Mouse (Mus musculus) MEL (cell line): ENCODE measurements around the gene Tnfrsf4.

Experiments
- CTCF ChIP-seq, 3 experiments: IDR thresholded peaks in 2 of 3; conservative IDR thresholded peaks in 1 of 3; 2 replicates each; pipeline ENCODE4 v1.5.1; 2011 to 2012; ENCODE audit warnings: low read length in 3 of 3, low read depth in 2 of 3, mild to moderate bottlenecking in 2 of 3, improper control_type of control experiment in 1 of 3, inconsistent platforms in 1 of 3, mixed read lengths in 1 of 3, moderate library complexity in 1 of 3; ENCODE audit not compliant: control insufficient read depth in 1 of 3, insufficient read depth in 1 of 3, poor library complexity in 1 of 3, severe bottlenecking in 1 of 3
- ETS1 ChIP-seq: IDR thresholded peaks from 2 replicates; pipeline ENCODE4 v1.6.1; 2012; ENCODE audit warnings: low read depth, mild to moderate bottlenecking, inconsistent platforms, low read length, improper control_type of control experiment, moderate library complexity
- MAFK ChIP-seq: IDR thresholded peaks from 2 replicates; pipeline ENCODE4 v1.6.1; 2011; ENCODE audit warnings: low read depth, mild to moderate bottlenecking, low read length, improper control_type of control experiment, borderline replicate concordance
- MYB ChIP-seq: IDR thresholded peaks from 2 replicates; pipeline ENCODE4 v1.6.1; 2011; ENCODE audit warnings: mild to moderate bottlenecking, low read depth, low read length, improper control_type of control experiment
- POLR2A ChIP-seq, 2 experiments: IDR thresholded peaks; 2 replicates each; pipeline ENCODE4 v1.6.1; 2011 to 2012; ENCODE audit warnings: low read length in 2 of 2, mild to moderate bottlenecking in 2 of 2, control low read depth in 1 of 2, improper control_type of control experiment in 1 of 2, low read depth in 1 of 2, moderate library complexity in 1 of 2; ENCODE audit not compliant: control insufficient read depth in 1 of 2, insufficient read depth in 1 of 2, poor library complexity in 1 of 2

DNA sequence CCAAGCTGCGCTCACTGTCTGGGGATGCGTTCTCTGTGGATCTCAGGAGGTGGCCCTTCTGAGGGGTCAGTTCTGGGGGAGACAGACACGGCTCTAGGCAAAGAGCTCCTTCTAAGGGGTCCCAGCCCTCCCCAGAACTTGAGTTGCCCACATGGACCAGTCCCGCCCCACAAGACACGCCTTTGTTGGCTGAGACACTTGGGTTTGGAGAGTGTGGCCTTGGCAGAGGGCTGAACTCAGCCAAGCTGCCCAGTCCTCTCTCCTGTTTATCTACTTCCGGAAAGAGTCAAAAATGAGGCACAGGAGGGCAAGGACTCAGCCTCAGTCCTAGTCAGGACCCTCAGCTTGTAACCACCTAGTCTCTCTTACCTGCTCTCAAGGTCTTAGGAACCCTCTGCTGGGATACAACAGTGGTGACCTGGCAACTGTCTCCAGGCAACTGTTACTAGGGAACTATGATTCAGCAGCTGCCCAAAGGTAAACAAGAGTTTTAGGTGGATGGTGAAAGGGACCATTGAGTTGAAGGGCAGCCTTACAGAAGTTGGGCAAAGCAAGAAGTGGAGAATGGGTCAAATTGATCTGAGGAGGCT is 36.8 kb downstream of the Tnfrsf4 start:
- TF ChIP-seq MYB (no peak), CTCF (IDR thresholded peaks at IDR 0.05 in 2 of 3, conservative IDR thresholded peaks at IDR 0.05 in 1 of 3; ENCODE audit: control insufficient read depth in 1 of 3, insufficient read depth in 1 of 3, low read depth in 2 of 3, low read length in 3 of 3, poor library complexity in 1 of 3, severe bottlenecking in 1 of 3) (no peak), ETS1 (no peak), MAFK (no peak), POLR2A (IDR thresholded peaks at IDR 0.05; ENCODE audit: control insufficient read depth in 1 of 2, insufficient read depth in 1 of 2, low read depth in 1 of 2, low read length in 2 of 2, poor library complexity in 1 of 2) (no peak)
